Mouse (Mus musculus) limb, embryonic 13.5 days (tissue): Measurements from ENCODE around the gene Col24a1. TPM values are rescaled to one million over a fixed set of nuclear protein-coding genes. Genes with fewer than 3 reads are reported as not detected.

Experiments
- ATAC-seq: fragments of 200-750 bp; cut with Nextera tagmentation; 2 replicates; pipeline ENCODE4 v1.8.0; 2017; ENCODE audit warnings: low read depth, moderate number of reproducible peaks, moderate TSS enrichment; ENCODE audit not compliant: low FRiP score
- H3K27ac ChIP-seq: fragments of 300-500 bp; sonication (generic); 2 replicates; pipeline ENCODE4 v1.5.1; 2015; ENCODE audit warnings: inconsistent platforms, mild to moderate bottlenecking, moderate library complexity
- H3K27me3 ChIP-seq: fragments of 300-500 bp; sonication (generic); 2 replicates; pipeline ENCODE4 v1.6.1; 2015; ENCODE audit warnings: mild to moderate bottlenecking, inconsistent platforms
- H3K36me3 ChIP-seq: fragments of 300-500 bp; sonication (generic); 2 replicates; pipeline ENCODE4 v1.6.1; 2015; ENCODE audit warnings: inconsistent platforms, mild to moderate bottlenecking, moderate library complexity
- H3K4me1 ChIP-seq: fragments of 300-500 bp; sonication (generic); 2 replicates; pipeline ENCODE4 v1.6.1; 2015; ENCODE audit warnings: inconsistent platforms
- H3K4me2 ChIP-seq: fragments of 300-500 bp; sonication (generic); replicated peaks from 2 replicates; pipeline ENCODE4 v1.6.1; 2015; ENCODE audit warnings: inconsistent platforms, mild to moderate bottlenecking, moderate library complexity
- H3K4me3 ChIP-seq: fragments of 300-500 bp; sonication (generic); 2 replicates; pipeline ENCODE4 v1.5.1; 2015; ENCODE audit warnings: moderate library complexity, mild to moderate bottlenecking, inconsistent platforms
- H3K9ac ChIP-seq: fragments of 300-500 bp; sonication (generic); 2 replicates; pipeline ENCODE4 v1.6.1; 2015; ENCODE audit warnings: mild to moderate bottlenecking, inconsistent platforms
- H3K9me3 ChIP-seq: fragments of 300-500 bp; sonication (generic); 2 replicates; pipeline ENCODE4 v1.6.1; 2016; ENCODE audit warnings: inconsistent platforms
- WGBS: fragments of 180-500 bp; shearing (Covaris S2); methylation state at CpG from one replicate; pipeline ENCODE4 v1.1.7; 2015; 5-methylcytosine and 5-hydroxymethylcytosine counted together
- polyA plus RNA-seq: library from polyadenylated mRNA; unstranded; fragments of >200 nt; fragmentation: Nextera tagmentation; extraction: Ambion mirVana; gene quantifications from 2 replicates; pipeline ENCODE4 v1.2.1, GENCODE M21; 2015

Gene Col24a1
- polyA plus RNA-seq, 1 experiment from 2014 or later: 12.8 TPM

DNA sequence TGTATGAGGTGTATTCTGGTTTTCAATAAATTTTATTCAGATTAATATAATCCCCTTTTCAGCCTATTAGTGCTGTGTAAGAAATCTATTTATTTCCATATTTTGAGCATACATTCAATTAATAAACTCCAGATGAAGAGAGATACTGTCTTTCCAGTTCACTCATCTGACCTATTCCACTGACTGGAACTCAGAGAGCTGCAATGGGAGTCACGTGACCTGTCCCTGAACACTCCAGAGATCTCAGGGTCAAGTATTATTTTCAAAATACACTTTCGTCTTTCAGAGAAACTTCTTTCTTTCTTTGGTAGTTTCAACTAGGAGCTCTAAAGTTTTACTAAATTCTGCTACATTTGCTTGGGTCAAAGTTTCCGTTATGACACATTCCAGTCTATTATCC lies 184.4 kb downstream of the Col24a1 start:
- Histone ChIP-seq H3K9me3 (no peaks in the 10 kb centered on the region), H3K27ac (no peak overlapping the region), H3K27me3 (no peaks in the 10 kb centered on the region), H3K36me3 (no peaks in the 10 kb centered on the region), H3K9ac (no peak overlapping the region), H3K4me3 (no peak overlapping the region), H3K4me2 (no peak overlapping the region), H3K4me1 (no peaks in the 10 kb centered on the region)
- WGBS: 84% methylated on average over 3 of the region's 3 CpGs
- no peak for ATAC-seq

DNA sequence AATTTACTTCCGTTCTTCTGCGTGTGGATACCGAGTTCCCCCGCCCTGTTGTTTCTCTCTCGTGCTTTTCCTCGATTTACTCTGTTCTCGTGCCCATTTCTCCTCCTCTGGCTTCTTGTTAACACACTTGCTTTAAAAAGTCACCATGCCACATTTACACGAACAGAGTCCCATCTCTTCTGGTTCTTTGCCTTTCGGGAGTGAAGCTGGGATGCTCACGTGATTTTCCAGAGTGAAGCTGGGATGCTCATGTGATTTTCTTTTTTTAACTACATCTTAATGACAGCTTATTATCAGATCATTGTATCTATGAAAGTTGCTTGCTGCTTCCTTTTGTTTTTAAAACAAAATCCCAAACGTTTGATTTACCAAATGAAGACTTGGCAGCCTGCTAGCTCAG lies 184.8 kb downstream of the Col24a1 start:
- H3K9ac ChIP-seq: no peak overlapping the region
- no peak overlapping the region for H3K4me2 ChIP-seq
- ATAC-seq: no peak
- H3K4me3 ChIP-seq: no peak overlapping the region
- no peaks in the 10 kb centered on the region for H3K36me3 ChIP-seq
- H3K4me1 ChIP-seq: no peaks in the 10 kb centered on the region
- H3K9me3 ChIP-seq: no peaks in the 10 kb centered on the region
- no peaks in the 10 kb centered on the region for H3K27me3 ChIP-seq
- WGBS: 81% methylated on average over 11 of the region's 11 CpGs
- H3K27ac ChIP-seq: no peak overlapping the region

DNA sequence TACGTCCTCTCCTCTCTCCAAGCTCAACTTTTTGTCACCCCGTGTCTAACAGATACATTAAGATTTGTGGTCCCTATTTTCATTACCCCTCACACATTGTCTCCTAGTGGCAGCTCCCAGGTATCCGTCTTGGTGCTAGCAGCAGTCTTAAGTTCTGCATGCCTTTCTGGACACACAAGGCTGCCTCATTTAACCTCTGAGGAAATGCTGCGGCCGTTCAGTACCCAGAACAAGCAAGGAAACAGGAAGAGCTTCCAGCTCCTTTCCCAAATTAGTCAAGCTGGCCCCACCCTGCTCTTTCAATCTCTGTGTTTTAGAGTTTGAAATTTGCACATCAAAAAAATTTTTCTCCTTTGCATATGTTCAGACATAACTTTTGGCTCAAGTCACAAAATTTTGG lies 186.2 kb downstream of the Col24a1 start:
- Histone ChIP-seq H3K27ac (no peak overlapping the region), H3K4me3 (no peak overlapping the region), H3K27me3 (no peaks in the 10 kb centered on the region), H3K4me2 (no peak overlapping the region), H3K4me1 (no peaks in the 10 kb centered on the region), H3K9ac (no peak overlapping the region), H3K9me3 (no peaks in the 10 kb centered on the region), H3K36me3 (no peaks in the 10 kb centered on the region)
- ATAC-seq: no peak
- 41% methylated on average over 5 of the region's 5 CpGs for WGBS

DNA sequence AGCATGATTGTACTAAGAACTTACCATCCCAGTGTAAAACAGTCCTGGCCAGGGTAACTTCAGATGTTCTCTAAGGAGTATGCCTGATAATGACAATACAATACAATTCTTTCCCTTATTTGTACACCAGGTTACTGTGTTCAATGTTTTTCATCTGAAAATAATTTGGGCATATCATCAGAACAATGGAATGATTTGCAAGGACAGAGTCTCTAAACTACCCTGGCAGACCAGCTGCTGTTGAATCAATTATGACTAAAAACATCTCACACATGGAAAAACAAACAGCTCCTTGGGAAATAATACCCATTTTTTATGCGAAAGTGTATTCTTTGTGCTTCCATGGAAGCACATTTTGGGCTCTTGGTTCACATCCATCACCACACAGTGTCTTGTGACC lies 198.0 kb downstream of the Col24a1 start:
- H3K9me3 ChIP-seq: no peaks in the 10 kb centered on the region
- no peaks in the 10 kb centered on the region for H3K27me3 ChIP-seq
- H3K4me3 ChIP-seq: no peak overlapping the region
- H3K4me1 ChIP-seq: no peaks in the 10 kb centered on the region
- H3K36me3 ChIP-seq: no peaks in the 10 kb centered on the region
- 81% methylated on average over 1 of the region's 1 CpGs for WGBS
- ATAC-seq: no peak
- H3K9ac ChIP-seq: no peak overlapping the region
- H3K4me2 ChIP-seq: no peak overlapping the region
- H3K27ac ChIP-seq: no peak overlapping the region

GRCm38 (mm10) chr3:145491326-145491725 lies 199.1 kb downstream of the Col24a1 start:
- H3K4me2 ChIP-seq: no peak overlapping the region
- ATAC-seq: no peak
- H3K27ac ChIP-seq: no peak overlapping the region
- no peaks in the 10 kb centered on the region for H3K27me3 ChIP-seq
- no peak overlapping the region for H3K9ac ChIP-seq
- H3K4me1 ChIP-seq: no peaks in the 10 kb centered on the region
- H3K4me3 ChIP-seq: no peak overlapping the region
- H3K36me3 ChIP-seq: no peaks in the 10 kb centered on the region
- 74% methylated on average over 3 of the region's 3 CpGs for WGBS
- no peaks in the 10 kb centered on the region for H3K9me3 ChIP-seq

DNA sequence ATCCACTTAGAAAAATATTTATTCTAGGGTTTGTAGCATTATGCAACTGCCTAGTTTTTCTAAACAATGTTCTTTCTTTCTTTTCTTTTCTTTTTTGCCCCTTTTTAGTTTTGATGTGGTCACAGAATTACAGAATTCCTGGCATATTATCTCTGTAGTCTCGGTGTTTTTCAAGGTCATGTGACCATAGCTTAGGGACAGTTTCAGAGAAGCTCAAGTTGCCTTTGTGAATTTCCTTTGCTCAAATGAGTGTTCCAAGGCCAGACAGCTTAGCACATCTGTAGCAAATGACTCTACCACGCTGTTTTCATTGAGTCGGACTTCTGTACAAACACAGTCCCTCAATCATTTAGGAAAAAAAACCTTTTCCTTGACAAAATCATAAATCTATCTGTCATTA lies 205.9 kb downstream of the Col24a1 start:
- Histone ChIP-seq H3K27ac (no peak overlapping the region), H3K4me2 (no peak overlapping the region), H3K9me3 (no peaks in the 10 kb centered on the region), H3K27me3 (no peaks in the 10 kb centered on the region), H3K36me3 (no peaks in the 10 kb centered on the region), H3K4me3 (no peak overlapping the region), H3K4me1 (no peaks in the 10 kb centered on the region), H3K9ac (no peak overlapping the region)
- 38% methylated on average over 3 of the region's 3 CpGs for WGBS
- no peak for ATAC-seq

- H3K4me2 ChIP-seq: no peak overlapping the region
- H3K27me3 ChIP-seq: no peaks in the 10 kb centered on the region
- WGBS: 64% methylated on average over 6 of the region's 6 CpGs
- no peak for ATAC-seq
- no peaks in the 10 kb centered on the region for H3K36me3 ChIP-seq
- no peak overlapping the region for H3K9ac ChIP-seq
- H3K4me1 ChIP-seq: no peaks in the 10 kb centered on the region
- no peaks in the 10 kb centered on the region for H3K9me3 ChIP-seq
- no peak overlapping the region for H3K27ac ChIP-seq
- H3K4me3 ChIP-seq: no peak overlapping the region
Measured at GRCm38 (mm10) chr3:145498893-145499292, 206.6 kb downstream of the Col24a1 start.

- H3K36me3 ChIP-seq: no peaks in the 10 kb centered on the region
- no peak overlapping the region for H3K27ac ChIP-seq
- no peaks in the 10 kb centered on the region for H3K27me3 ChIP-seq
Measured at GRCm38 (mm10) chr3:145504830-145505229, 212.6 kb downstream of the Col24a1 start.

GRCm38 (mm10) chr3:145508550-145508949 lies 216.3 kb downstream of the Col24a1 start:
- no peaks in the 10 kb centered on the region for H3K36me3 ChIP-seq
- H3K27me3 ChIP-seq: no peaks in the 10 kb centered on the region
- WGBS: 86% methylated on average over 7 of the region's 7 CpGs
- no peak overlapping the region for H3K27ac ChIP-seq
- no peaks in the 10 kb centered on the region for H3K9me3 ChIP-seq
- H3K4me1 ChIP-seq: no peaks in the 10 kb centered on the region
- H3K9ac ChIP-seq: no peak overlapping the region
- no peak overlapping the region for H3K4me3 ChIP-seq
- H3K4me2 ChIP-seq: no peak overlapping the region
- ATAC-seq: no peak

More at GRCm38 (mm10) chr3:145504830-145505229, 212.6 kb downstream of the Col24a1 start:
- Histone ChIP-seq H3K9ac (no peak overlapping the region), H3K4me3 (no peak overlapping the region), H3K4me1 (no peaks in the 10 kb centered on the region), H3K4me2 (no peak overlapping the region), H3K9me3 (no peaks in the 10 kb centered on the region)
- WGBS: 52% methylated on average over 2 of the region's 2 CpGs
- no peak for ATAC-seq

- ATAC-seq: no peak
- H3K27me3 ChIP-seq: no peaks in the 10 kb centered on the region
- no peaks in the 10 kb centered on the region for H3K36me3 ChIP-seq
- H3K4me1 ChIP-seq: no peaks in the 10 kb centered on the region
- no peaks in the 10 kb centered on the region for H3K9me3 ChIP-seq
- 83% methylated on average over 5 of the region's 5 CpGs for WGBS
- H3K27ac ChIP-seq: no peak overlapping the region
- H3K4me3 ChIP-seq: no peak overlapping the region
- H3K4me2 ChIP-seq: no peak overlapping the region
- no peak overlapping the region for H3K9ac ChIP-seq
Measured at GRCm38 (mm10) chr3:145514197-145514596, 221.9 kb downstream of the Col24a1 start.

GRCm38 (mm10) chr3:145521528-145522080 lies 229.3 kb downstream of the Col24a1 start:
- WGBS: 71% methylated on average over 7 of the region's 7 CpGs
- Histone ChIP-seq H3K9me3 (no peaks in the 10 kb centered on the region; the same call in 1 of the 2 replicates), H3K4me2 (no peak overlapping the region), H3K4me1 (no peaks in the 10 kb centered on the region), H3K4me3 (no peak overlapping the region), H3K27me3 (no peaks in the 10 kb centered on the region), H3K27ac (no peak overlapping the region), H3K36me3 (no peaks in the 10 kb centered on the region), H3K9ac (no peak overlapping the region)
- ATAC-seq: no peak

- Histone ChIP-seq H3K4me1 (no peaks in the 10 kb centered on the region), H3K27me3 (no peaks in the 10 kb centered on the region), H3K9ac (no peak overlapping the region), H3K27ac (no peak overlapping the region), H3K36me3 (no peaks in the 10 kb centered on the region), H3K9me3 (no peaks in the 10 kb centered on the region; the same call in 1 of the 2 replicates), H3K4me3 (no peak overlapping the region), H3K4me2 (no peak overlapping the region)
- 74% methylated on average over 2 of the region's 2 CpGs for WGBS
- ATAC-seq: no peak
Measured at GRCm38 (mm10) chr3:145522311-145522710, 230.0 kb downstream of the Col24a1 start.

DNA sequence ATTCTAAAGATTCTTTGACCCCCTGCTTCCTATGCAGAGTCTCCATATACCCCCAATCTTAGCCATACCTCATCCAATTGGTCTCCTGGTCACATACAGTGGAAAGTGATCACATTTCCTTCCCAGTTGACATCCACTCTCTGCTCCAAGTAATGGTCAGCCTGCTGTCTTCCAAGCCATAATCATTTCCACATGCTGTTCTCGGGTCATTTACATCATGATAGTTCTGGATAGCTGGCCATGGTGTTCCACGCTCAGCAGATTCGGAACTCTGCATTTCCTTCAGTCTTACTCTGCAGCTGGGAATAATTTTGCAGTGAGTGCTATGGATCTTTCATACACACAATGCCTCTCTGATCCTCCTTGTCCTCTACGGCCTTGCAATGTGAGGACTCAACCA lies 233.0 kb downstream of the Col24a1 start:
- Histone ChIP-seq H3K27me3 (no peaks in the 10 kb centered on the region), H3K36me3 (no peaks in the 10 kb centered on the region), H3K4me3 (no peak overlapping the region), H3K9ac (no peak overlapping the region), H3K4me2 (no peak overlapping the region), H3K9me3 (no peaks in the 10 kb centered on the region), H3K27ac (no peak overlapping the region), H3K4me1 (no peaks in the 10 kb centered on the region)
- ATAC-seq: no peak
- WGBS: 46% methylated on average over 4 of the region's 4 CpGs
